Mouse (Mus musculus) cerebellum, adult 9-11 months (tissue): ENCODE data around the gene Wwtr1.

Experiments
- DNase-seq: peaks from one replicate; pipeline ENCODE4 v3.0.0; 2022

Wwtr1 gene

GRCm38 (mm10) chr3:57511816-57512586 lies 63.7 kb downstream of the Wwtr1 start:
- no peak for DNase-seq

GRCm38 (mm10) chr3:57509945-57510675 lies 65.6 kb downstream of the Wwtr1 start:
- DNase-seq = no peak

- DNase-seq = peak; percentile 11
Measured at GRCm38 (mm10) chr3:57505991-57506390, 69.7 kb downstream of the Wwtr1 start.

GRCm38 (mm10) chr3:57504756-57505155 lies 71.0 kb downstream of the Wwtr1 start:
- no peak for DNase-seq

- no peak for DNase-seq
Measured at GRCm38 (mm10) chr3:57501596-57502220, 74.0 kb downstream of the Wwtr1 start.

GRCm38 (mm10) chr3:57500846-57501245 lies 74.9 kb downstream of the Wwtr1 start:
- no peak for DNase-seq

- no peak for DNase-seq
Measured at GRCm38 (mm10) chr3:57497791-57498190, 77.9 kb downstream of the Wwtr1 start.

- no peak for DNase-seq
Measured at GRCm38 (mm10) chr3:57496428-57496827, 79.3 kb downstream of the Wwtr1 start.

- DNase-seq = no peak
Measured at GRCm38 (mm10) chr3:57487455-57488153, 88.1 kb downstream of the Wwtr1 start.

- no peak for DNase-seq
Measured at GRCm38 (mm10) chr3:57486068-57486467, 89.6 kb downstream of the Wwtr1 start.

GRCm38 (mm10) chr3:57481981-57482380 lies 93.7 kb downstream of the Wwtr1 start:
- no peak for DNase-seq

- DNase-seq = no peak
Measured at GRCm38 (mm10) chr3:57480640-57481039, 95.1 kb downstream of the Wwtr1 start.

GRCm38 (mm10) chr3:57474421-57474820 lies 101.3 kb downstream of the Wwtr1 start:
- no peak for DNase-seq

GRCm38 (mm10) chr3:57472407-57472806 lies 103.3 kb downstream of the Wwtr1 start:
- no peak for DNase-seq

- no peak for DNase-seq
Measured at GRCm38 (mm10) chr3:57470981-57471601, 104.6 kb downstream of the Wwtr1 start.

GRCm38 (mm10) chr3:57470326-57470725 lies 105.4 kb downstream of the Wwtr1 start:
- peak; percentile 8 for DNase-seq

GRCm38 (mm10) chr3:57469325-57469724 lies 106.4 kb downstream of the Wwtr1 start:
- DNase-seq = no peak

GRCm38 (mm10) chr3:57466289-57466688 lies 109.4 kb downstream of the Wwtr1 start:
- no peak for DNase-seq

- DNase-seq = no peak
Measured at GRCm38 (mm10) chr3:57463302-57463701, 112.4 kb downstream of the Wwtr1 start.

GRCm38 (mm10) chr3:57458652-57459051 lies 117.1 kb downstream of the Wwtr1 start:
- no peak for DNase-seq

- DNase-seq = peak; percentile 26
Measured at GRCm38 (mm10) chr3:57448445-57448844, 127.3 kb downstream of the Wwtr1 start.

GRCm38 (mm10) chr3:57447889-57448288 lies 127.8 kb downstream of the Wwtr1 start:
- no peak for DNase-seq

- DNase-seq = no peak
Measured at GRCm38 (mm10) chr3:57445706-57446105, 130.0 kb downstream of the Wwtr1 start.
